Mouse (Mus musculus): ENCODE data around the gene Plin4.
A peak's percentile ranks its signal among the peaks of the same experiment; 100 is the strongest.
"Not testable (repeated sequence)": the region's sequence is repeated elsewhere in the genome, so short reads cannot be mapped to it uniquely, and the experiment has no call there.

Plin4 gene

GRCm38 (mm10) chr17:56125276-56125630, 15.7 kb upstream of the Plin4 start:
- no peak for DNase-seq

GRCm38 (mm10) chr17:56124377-56125275, 15.0 kb upstream of the Plin4 start:
- peak; percentile 71 to 86 for DNase-seq

- DNase-seq = no peak
Observed at GRCm38 (mm10) chr17:56123681-56124340, 14.2 kb upstream of the Plin4 start.

- no peak for DNase-seq
Observed at GRCm38 (mm10) chr17:56123161-56123560, 13.6 kb upstream of the Plin4 start.

GRCm38 (mm10) chr17:56121826-56122225, 12.2 kb upstream of the Plin4 start, which contains the start of gene Lrg1:
TSS of gene Lrg1 (minus strand) at chr17:56122001.
- DNase-seq = no peak

DNA sequence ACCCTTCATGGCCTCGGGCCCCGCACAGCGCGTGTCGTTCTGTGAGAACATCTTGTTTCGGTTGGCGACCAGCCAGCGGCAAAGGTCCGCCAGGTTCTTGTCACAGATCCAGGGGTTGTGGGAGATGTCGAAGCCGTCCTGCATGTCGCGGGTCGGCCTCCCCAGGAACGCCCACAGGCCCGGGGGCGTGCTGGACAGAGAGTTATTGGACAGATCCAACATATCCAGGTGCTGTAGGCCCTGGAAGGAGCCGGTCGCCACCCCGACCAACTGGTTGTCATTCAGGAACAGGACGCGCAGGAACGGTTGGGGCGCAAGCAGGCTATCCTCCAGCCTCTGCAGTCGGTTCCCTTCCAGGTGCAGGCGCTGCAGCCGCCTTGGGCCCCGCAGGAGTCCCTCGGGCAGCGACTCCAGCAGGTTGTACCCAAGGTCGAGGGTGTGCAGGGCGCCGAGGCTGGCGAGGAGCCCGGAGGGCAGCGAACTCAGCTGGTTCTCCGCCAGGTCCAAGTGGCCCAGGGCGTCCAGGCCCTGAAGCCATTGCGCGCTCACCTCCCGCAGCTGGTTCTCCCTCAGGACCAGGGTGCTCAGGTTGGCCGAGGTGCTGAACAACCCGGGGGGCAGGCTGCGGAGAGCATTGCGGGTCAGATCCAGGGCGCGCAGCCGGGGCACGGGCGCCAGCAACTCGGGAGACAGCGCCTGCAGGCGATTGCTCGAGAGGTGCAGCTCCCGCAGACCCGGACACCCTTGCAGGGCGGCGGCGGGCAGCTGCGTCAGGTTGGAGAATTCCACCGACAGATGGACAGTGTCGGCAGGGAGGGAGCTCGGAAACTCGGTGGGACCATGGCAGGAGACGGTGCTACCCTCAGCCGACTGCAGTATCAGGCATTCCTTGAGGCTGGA, 10.6 kb upstream of the Plin4 start:
- peak; percentile 59 to 69 for DNase-seq

GRCm38 (mm10) chr17:56119431-56119830, 9.8 kb upstream of the Plin4 start:
- DNase-seq = no peak

- DNase-seq = peak; percentile 61 to 79
Observed at GRCm38 (mm10) chr17:56117251-56117710, 7.7 kb upstream of the Plin4 start, which contains the start of gene Plin5. TSS of gene Plin5 (minus strand) at chr17:56117596.

DNA sequence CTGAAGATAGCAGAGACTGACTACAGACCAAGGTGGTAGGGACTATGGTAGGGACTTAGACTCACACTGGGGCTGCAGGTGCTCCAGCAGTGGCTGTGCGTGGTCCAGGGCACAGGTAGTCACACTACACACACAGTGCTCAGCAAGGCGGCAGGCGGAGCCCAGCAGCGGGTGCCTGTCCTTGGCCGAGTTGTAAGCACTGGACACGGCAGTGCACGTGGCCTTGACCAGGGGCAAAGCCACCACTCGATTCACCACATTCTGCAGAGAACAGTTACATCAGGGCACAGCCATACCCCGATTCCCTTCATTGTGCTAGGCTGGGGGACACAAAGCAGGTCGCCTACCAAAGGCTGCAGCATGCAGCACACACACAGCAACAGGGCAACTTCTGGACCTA, 6.6 kb upstream of the Plin4 start:
- no peak for DNase-seq

GRCm38 (mm10) chr17:56112743-56113142, 3.1 kb upstream of the Plin4 start:
- DNase-seq = no peak

DNA sequence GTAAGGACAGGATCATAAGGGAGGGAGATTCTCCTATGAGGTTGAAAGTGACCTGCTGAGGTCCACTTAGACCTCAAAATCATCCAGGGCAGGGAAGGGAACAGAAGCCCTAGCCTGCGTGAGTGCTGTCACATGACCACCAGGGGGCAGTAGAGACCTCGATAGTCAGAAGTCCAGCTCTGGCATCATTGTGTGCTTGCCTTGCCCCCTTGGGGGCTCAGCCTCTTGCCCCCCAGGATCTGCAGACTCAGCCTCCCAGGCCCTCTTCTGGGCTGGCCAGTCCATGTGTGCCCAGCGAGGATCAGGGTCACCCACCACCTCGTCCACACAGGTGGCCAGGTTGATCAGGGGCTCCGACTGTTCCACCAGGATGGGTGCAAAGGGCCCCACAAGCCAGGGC, 2.3 kb upstream of the Plin4 start:
- DNase-seq = peak; percentile 79 to 89

DNA sequence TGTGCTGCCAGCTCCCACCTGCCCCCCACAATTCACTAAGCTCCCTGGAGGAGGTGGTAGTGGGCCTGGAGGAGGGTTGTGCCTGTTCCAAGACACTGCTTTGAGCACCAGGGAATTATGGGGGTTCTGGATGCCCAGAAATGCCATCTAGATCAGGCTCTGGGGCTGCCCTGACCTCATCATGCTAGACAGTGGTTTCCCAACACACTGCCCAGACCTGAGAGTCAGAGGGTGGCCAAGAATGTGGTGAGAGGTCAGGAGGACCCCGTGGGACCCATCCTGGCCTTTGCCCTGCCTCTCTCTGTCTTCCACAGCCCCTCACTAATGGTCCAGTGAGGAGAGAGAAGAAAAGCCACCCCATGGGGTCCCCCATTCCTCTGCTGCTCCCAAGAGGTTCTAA, 1.4 kb upstream of the Plin4 start:
- no peak for DNase-seq

GRCm38 (mm10) chr17:56110571-56110970, 968 bp upstream of the Plin4 start:
- DNase-seq = peak; percentile 63 to 73

- no peak for DNase-seq
Observed at GRCm38 (mm10) chr17:56108334-56109044, 1.1 kb downstream of the Plin4 start.

- no peak for DNase-seq
Observed at GRCm38 (mm10) chr17:56107736-56108135, 1.9 kb downstream of the Plin4 start.

DNA sequence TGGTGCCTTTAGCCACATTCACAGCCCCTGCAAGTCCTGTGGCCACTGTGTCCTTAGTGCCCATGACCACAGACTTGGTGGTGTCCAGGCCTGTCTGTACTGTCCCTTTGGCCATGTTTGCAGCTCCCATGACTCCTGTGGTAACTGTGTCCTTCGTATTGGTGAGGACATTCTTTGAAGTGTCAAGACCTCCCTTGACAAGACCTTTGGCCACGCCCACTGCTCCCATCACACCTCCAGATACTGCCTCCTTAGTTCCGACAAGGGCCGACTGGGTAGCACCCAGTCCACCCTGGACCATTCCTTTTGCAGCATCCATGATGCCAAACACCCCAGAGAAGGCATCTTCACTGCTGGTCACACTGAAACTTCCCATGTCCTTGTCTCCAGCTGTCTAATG, 2.6 kb downstream of the Plin4 start:
- no peak for DNase-seq

DNA sequence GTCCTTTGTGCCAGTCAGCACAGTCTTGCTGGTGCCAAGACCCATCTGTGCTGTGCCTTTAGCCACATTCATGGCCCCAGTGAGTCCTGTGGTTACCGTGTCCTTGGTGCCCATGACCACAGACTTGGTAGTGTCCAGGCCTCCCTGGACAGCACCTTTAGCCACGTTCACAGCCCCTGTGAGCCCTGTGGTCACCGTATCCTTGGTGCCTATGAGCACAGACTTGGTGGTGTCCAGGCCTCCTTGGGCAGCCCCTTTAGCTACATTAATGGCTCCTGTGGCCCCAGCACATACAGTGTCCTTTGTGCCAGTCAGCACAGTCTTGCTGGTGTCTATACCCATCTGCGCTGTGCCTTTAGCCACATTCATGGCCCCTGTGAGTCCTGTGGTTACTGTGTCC, 3.2 kb downstream of the Plin4 start:
- not testable (repeated sequence) for DNase-seq

- DNase-seq = not testable (repeated sequence)
Observed at GRCm38 (mm10) chr17:56104821-56105220, 4.8 kb downstream of the Plin4 start.

DNA sequence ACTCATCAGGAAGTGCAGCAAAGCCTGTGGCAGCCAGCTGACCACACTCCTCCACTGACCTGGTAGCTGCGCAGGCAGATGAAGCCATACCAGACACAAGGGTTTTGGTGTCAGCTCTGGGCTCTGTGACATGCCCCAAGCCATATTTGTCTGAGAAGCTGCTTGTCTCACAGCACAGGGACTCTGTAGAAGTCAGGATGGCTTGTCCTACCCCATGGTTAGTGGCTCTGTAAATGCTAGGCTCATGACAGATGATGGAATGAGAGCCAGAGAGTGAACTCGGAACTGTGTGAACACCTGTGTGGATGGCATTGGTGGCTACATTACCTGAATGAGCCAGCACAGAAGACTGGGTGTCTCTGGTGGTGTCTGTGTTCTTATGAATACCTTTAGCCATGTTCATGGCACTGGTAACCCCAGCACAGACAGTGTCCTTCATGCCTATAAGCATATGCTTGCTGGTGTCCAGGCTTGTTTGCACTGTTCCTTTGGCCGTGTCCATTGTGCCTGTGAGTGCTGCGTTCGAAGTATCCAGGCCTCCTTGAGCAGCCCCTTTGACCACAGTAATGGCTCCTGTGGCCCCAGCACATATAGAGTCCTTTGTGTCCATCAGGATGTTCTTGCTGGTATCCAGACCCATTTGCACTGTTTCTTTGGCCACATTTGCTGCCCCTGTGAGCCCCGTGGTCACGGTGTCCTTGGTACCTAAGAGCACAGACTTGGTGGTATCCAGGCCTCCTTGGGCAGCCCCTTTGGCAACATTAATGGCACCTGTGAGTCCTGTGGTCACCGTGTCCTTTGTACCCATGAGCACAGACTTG, 5.9 kb downstream of the Plin4 start:
- DNase-seq = no peak

DNA sequence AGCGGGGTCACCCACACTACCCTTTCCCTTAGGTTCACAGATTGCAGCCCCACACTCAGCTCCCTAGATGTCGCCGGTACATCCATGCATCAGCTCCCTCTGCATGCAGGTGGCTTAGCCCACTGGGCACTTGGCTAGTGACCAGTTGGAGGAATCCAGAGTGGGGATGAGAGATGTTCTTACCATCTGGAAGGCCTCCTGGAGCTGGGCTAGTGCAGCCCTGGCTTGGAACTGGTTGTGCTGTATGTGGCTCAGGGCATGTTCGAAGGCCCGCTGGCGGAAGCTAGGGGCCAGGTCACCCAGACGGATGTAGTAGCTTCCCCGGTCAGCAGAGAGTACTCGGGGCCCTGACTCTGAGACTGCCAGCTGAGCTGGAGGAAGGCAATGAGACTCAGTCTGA, 6.7 kb downstream of the Plin4 start:
- no peak for DNase-seq

DNA sequence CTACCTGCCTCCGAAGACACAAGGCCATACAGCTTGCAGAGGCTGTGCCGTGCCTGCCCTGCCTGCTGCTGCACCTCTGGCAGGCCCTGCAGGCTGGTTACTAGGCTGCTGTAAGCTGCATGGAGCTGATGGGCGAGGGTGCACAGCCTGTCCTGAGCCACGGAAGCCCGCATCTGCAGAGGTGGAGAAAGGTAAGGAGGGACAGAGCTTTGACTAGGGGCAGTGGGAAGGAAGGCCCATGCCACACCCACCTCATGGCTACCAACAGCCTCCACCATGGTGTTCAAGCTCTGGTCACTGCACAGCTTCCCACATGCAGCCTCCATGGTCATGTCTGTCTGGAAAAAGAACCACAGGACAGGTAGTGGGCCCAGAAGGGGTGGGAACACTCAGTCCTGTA, 7.4 kb downstream of the Plin4 start:
- no peak for DNase-seq

All from cerebellum, postnatal 14 days (tissue).